Mouse (Mus musculus): ENCODE results near the gene Arhgap24.
"Not testable (repeated sequence)": the region's sequence is repeated elsewhere in the genome, so short reads cannot be mapped to it uniquely, and the experiment has no call there.

Arhgap24 gene

GRCm38 (mm10) chr5:102875628-102876027 is 394.4 kb downstream of the Arhgap24 start:
- no peak for DNase-seq (ENCODE audit: low spot score in 2 of 2)

- DNase-seq (ENCODE audit: low spot score in 2 of 2), result no peak
These were observed 407.4 kb downstream of the Arhgap24 start for GRCm38 (mm10) chr5:102888482-102889162.

- no peak for DNase-seq (ENCODE audit: low spot score in 2 of 2)
These were observed 407.9 kb downstream of the Arhgap24 start for GRCm38 (mm10) chr5:102889163-102889488.

- no peak for DNase-seq (ENCODE audit: low spot score in 2 of 2)
These were observed 411.0 kb downstream of the Arhgap24 start for GRCm38 (mm10) chr5:102892226-102892625.

- no peak for DNase-seq (ENCODE audit: low spot score in 2 of 2)
These were observed 417.1 kb downstream of the Arhgap24 start for GRCm38 (mm10) chr5:102898301-102898700.

- no peak for DNase-seq (ENCODE audit: low spot score in 2 of 2)
These were observed 418.6 kb downstream of the Arhgap24 start for GRCm38 (mm10) chr5:102899680-102900215.

GRCm38 (mm10) chr5:102901176-102901575 is 420.0 kb downstream of the Arhgap24 start:
- no peak for DNase-seq (ENCODE audit: low spot score in 2 of 2)

- DNase-seq (ENCODE audit: low spot score in 2 of 2), result no peak
These were observed 422.3 kb downstream of the Arhgap24 start for GRCm38 (mm10) chr5:102903487-102903886.

GRCm38 (mm10) chr5:102904066-102904465 is 422.9 kb downstream of the Arhgap24 start:
- no peak for DNase-seq (ENCODE audit: low spot score in 2 of 2)

- no peak for DNase-seq (ENCODE audit: low spot score in 2 of 2)
These were observed 424.4 kb downstream of the Arhgap24 start for GRCm38 (mm10) chr5:102905441-102906211.

GRCm38 (mm10) chr5:102920199-102920598 is 439.0 kb downstream of the Arhgap24 start:
- no peak for DNase-seq (ENCODE audit: low spot score in 2 of 2)

- DNase-seq (ENCODE audit: low spot score in 2 of 2), result no peak
These were observed 445.6 kb downstream of the Arhgap24 start for GRCm38 (mm10) chr5:102926786-102927185.

GRCm38 (mm10) chr5:102930161-102930560 is 449.0 kb downstream of the Arhgap24 start:
- no peak for DNase-seq (ENCODE audit: low spot score in 2 of 2)

GRCm38 (mm10) chr5:102943864-102944630 is 462.9 kb downstream of the Arhgap24 start:
- not testable (repeated sequence) for DNase-seq (ENCODE audit: low spot score in 2 of 2)

GRCm38 (mm10) chr5:102946625-102947024 is 465.4 kb downstream of the Arhgap24 start:
- DNase-seq (ENCODE audit: low spot score in 2 of 2), result no peak

- DNase-seq (ENCODE audit: low spot score in 2 of 2), result no peak
These were observed 466.0 kb downstream of the Arhgap24 start for GRCm38 (mm10) chr5:102947061-102947711.
